Mouse (Mus musculus): Measurements from ENCODE around the gene Ap1s3. TPM values are rescaled to one million over a fixed set of nuclear protein-coding genes. Genes with fewer than 3 reads are reported as not detected.

The Ap1s3 gene
- polyA plus RNA-seq, 1 experiment from 2014 or later = 0.43 TPM

- 69% methylated on average over 1 of the region's 1 CpGs for WGBS
- Histone ChIP-seq H3K4me3 (replicated peaks; ENCODE audit: low read length) (no peak overlapping the region), H3K36me3 (ENCODE audit: control insufficient read depth, insufficient read depth, low read length) (no peaks in the 10 kb centered on the region), H3K4me1 (ENCODE audit: control insufficient read depth, insufficient read depth, low read length) (no peaks in the 10 kb centered on the region), H3K4me2 (ENCODE audit: low read depth, low read length) (no peak overlapping the region), H3K27ac (ENCODE audit: low read length) (no peak overlapping the region), H3K27me3 (ENCODE audit: control insufficient read depth, insufficient read depth, low read length) (no peaks in the 10 kb centered on the region), H3K9ac (ENCODE audit: low read length) (no peak overlapping the region), H3K9me3 (replicated peaks; ENCODE audit: control insufficient read depth, low read length) (no peaks in the 10 kb centered on the region)
- ATAC-seq (ENCODE audit: insufficient read depth, low FRiP score) = no peak
These were observed 80.7 kb downstream of the Ap1s3 start for GRCm38 (mm10) chr1:79591091-79591490.

GRCm38 (mm10) chr1:79589971-79590763 is 81.6 kb downstream of the Ap1s3 start:
- Histone ChIP-seq H3K9ac (ENCODE audit: low read length) (no peak overlapping the region), H3K4me1 (ENCODE audit: control insufficient read depth, insufficient read depth, low read length) (no peaks in the 10 kb centered on the region), H3K4me3 (replicated peaks; ENCODE audit: low read length) (no peak overlapping the region), H3K4me2 (ENCODE audit: low read depth, low read length) (no peak overlapping the region), H3K27ac (ENCODE audit: low read length) (no peak overlapping the region), H3K27me3 (ENCODE audit: control insufficient read depth, insufficient read depth, low read length) (no peaks in the 10 kb centered on the region), H3K9me3 (replicated peaks; ENCODE audit: control insufficient read depth, low read length) (no peaks in the 10 kb centered on the region), H3K36me3 (ENCODE audit: control insufficient read depth, insufficient read depth, low read length) (no peaks in the 10 kb centered on the region)
- no peak for ATAC-seq (ENCODE audit: insufficient read depth, low FRiP score)
- WGBS = 63% methylated on average over 4 of the region's 4 CpGs

GRCm38 (mm10) chr1:79589424-79589823 is 82.3 kb downstream of the Ap1s3 start:
- WGBS = 58% methylated on average over 6 of the region's 6 CpGs
- ATAC-seq (ENCODE audit: insufficient read depth, low FRiP score) = no peak
- no peaks in the 10 kb centered on the region for H3K4me1 ChIP-seq (ENCODE audit: control insufficient read depth, insufficient read depth, low read length)

DNA sequence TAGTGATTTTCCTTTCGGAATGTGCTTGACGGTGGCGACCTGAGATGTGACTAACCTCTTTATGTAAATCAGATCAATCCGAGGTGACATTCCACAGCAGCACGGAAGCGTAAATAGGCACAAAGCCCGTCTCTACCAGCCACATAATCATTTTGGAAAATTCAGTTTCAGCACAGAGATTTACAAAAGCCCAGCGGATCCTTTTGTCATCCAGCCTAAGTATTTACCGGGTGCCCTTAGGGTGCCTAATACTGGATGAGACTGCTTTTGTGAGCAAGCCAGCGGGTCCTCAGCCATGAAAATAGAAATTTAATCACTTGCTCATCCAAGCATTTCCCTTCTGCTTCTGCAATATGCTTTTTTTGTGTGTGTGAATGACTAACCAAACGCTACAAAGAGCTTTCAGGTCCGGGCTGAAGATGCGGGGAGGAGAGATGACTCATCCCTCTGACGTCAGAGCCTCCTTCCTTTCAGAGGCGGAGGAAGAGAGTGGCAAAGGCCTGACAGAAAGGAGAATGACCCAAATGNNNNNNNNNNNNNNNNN is 90.6 kb downstream of the Ap1s3 start:
- no peak overlapping the region for H3K27ac ChIP-seq (ENCODE audit: low read length)
- no peaks in the 10 kb centered on the region; the same call in 1 of the 2 replicates for H3K27me3 ChIP-seq (ENCODE audit: control insufficient read depth, insufficient read depth, low read length)
- H3K36me3 ChIP-seq (ENCODE audit: control insufficient read depth, insufficient read depth, low read length) = no peaks in the 10 kb centered on the region
- 0 out of 2 replicates have a peak, but pooled peaks have one; percentile 29 for ATAC-seq (ENCODE audit: insufficient read depth, low FRiP score)
- peak overlapping the region; percentile 52 for H3K4me2 ChIP-seq (ENCODE audit: low read depth, low read length)
- no peaks in the 10 kb centered on the region for H3K9me3 ChIP-seq (replicated peaks; ENCODE audit: control insufficient read depth, low read length)
- H3K4me1 ChIP-seq (ENCODE audit: control insufficient read depth, insufficient read depth, low read length) = no peaks in the 10 kb centered on the region
- H3K4me3 ChIP-seq (replicated peaks; ENCODE audit: low read length) = peak overlapping the region; percentile 34
- 8% methylated on average over 15 of the region's 15 CpGs for WGBS
- peak overlapping the region; percentile 28; the same call in 1 of the 2 replicates for H3K9ac ChIP-seq (ENCODE audit: low read length)

More at GRCm38 (mm10) chr1:79589424-79589823, 82.3 kb downstream of the Ap1s3 start:
- no peaks in the 10 kb centered on the region for H3K9me3 ChIP-seq (replicated peaks; ENCODE audit: control insufficient read depth, low read length)
- H3K4me3 ChIP-seq (replicated peaks; ENCODE audit: low read length) = no peak overlapping the region
- H3K36me3 ChIP-seq (ENCODE audit: control insufficient read depth, insufficient read depth, low read length) = no peaks in the 10 kb centered on the region
- no peak overlapping the region for H3K27ac ChIP-seq (ENCODE audit: low read length)
- no peak overlapping the region for H3K4me2 ChIP-seq (ENCODE audit: low read depth, low read length)
- H3K27me3 ChIP-seq (ENCODE audit: control insufficient read depth, insufficient read depth, low read length) = no peaks in the 10 kb centered on the region
- no peak overlapping the region for H3K9ac ChIP-seq (ENCODE audit: low read length)

- Histone ChIP-seq H3K27me3 (ENCODE audit: control insufficient read depth, insufficient read depth, low read length) (no peaks in the 10 kb centered on the region), H3K9ac (ENCODE audit: low read length) (no peak overlapping the region), H3K4me2 (ENCODE audit: low read depth, low read length) (no peak overlapping the region), H3K27ac (ENCODE audit: low read length) (no peak overlapping the region), H3K4me1 (ENCODE audit: control insufficient read depth, insufficient read depth, low read length) (no peaks in the 10 kb centered on the region), H3K9me3 (replicated peaks; ENCODE audit: control insufficient read depth, low read length) (no peaks in the 10 kb centered on the region), H3K36me3 (ENCODE audit: control insufficient read depth, insufficient read depth, low read length) (no peaks in the 10 kb centered on the region), H3K4me3 (replicated peaks; ENCODE audit: low read length) (no peak overlapping the region)
- ATAC-seq (ENCODE audit: insufficient read depth, low FRiP score) = no peak
- WGBS = 80% methylated on average over 3 of the region's 3 CpGs
These were observed 94.4 kb downstream of the Ap1s3 start for GRCm38 (mm10) chr1:79577357-79577756.

- no peaks in the 10 kb centered on the region for H3K36me3 ChIP-seq (ENCODE audit: control insufficient read depth, insufficient read depth, low read length)
- H3K9ac ChIP-seq (ENCODE audit: low read length) = no peak overlapping the region
- H3K9me3 ChIP-seq (replicated peaks; ENCODE audit: control insufficient read depth, low read length) = no peaks in the 10 kb centered on the region
- no peaks in the 10 kb centered on the region for H3K27me3 ChIP-seq (ENCODE audit: control insufficient read depth, insufficient read depth, low read length)
- ATAC-seq (ENCODE audit: insufficient read depth, low FRiP score) = no peak
- no peak overlapping the region for H3K4me2 ChIP-seq (ENCODE audit: low read depth, low read length)
- H3K27ac ChIP-seq (ENCODE audit: low read length) = no peak overlapping the region
- no peak overlapping the region for H3K4me3 ChIP-seq (replicated peaks; ENCODE audit: low read length)
- 80% methylated on average over 4 of the region's 4 CpGs for WGBS
- H3K4me1 ChIP-seq (ENCODE audit: control insufficient read depth, insufficient read depth, low read length) = no peaks in the 10 kb centered on the region
These were observed 99.9 kb downstream of the Ap1s3 start for GRCm38 (mm10) chr1:79571912-79572311.

- WGBS = 82% methylated on average over 6 of the region's 6 CpGs
- no peak overlapping the region for H3K4me3 ChIP-seq (replicated peaks; ENCODE audit: low read length)
- H3K27ac ChIP-seq (ENCODE audit: low read length) = no peak overlapping the region
- no peak overlapping the region for H3K4me2 ChIP-seq (ENCODE audit: low read depth, low read length)
- H3K9ac ChIP-seq (ENCODE audit: low read length) = no peak overlapping the region
- no peaks in the 10 kb centered on the region for H3K27me3 ChIP-seq (ENCODE audit: control insufficient read depth, insufficient read depth, low read length)
- no peaks in the 10 kb centered on the region for H3K4me1 ChIP-seq (ENCODE audit: control insufficient read depth, insufficient read depth, low read length)
- no peak for ATAC-seq (ENCODE audit: insufficient read depth, low FRiP score)
- no peaks in the 10 kb centered on the region for H3K9me3 ChIP-seq (replicated peaks; ENCODE audit: control insufficient read depth, low read length)
- no peaks in the 10 kb centered on the region for H3K36me3 ChIP-seq (ENCODE audit: control insufficient read depth, insufficient read depth, low read length)
These were observed 100.6 kb downstream of the Ap1s3 start for GRCm38 (mm10) chr1:79571126-79571525.

- H3K27me3 ChIP-seq (ENCODE audit: control insufficient read depth, insufficient read depth, low read length) = no peaks in the 10 kb centered on the region
- H3K4me1 ChIP-seq (ENCODE audit: control insufficient read depth, insufficient read depth, low read length) = no peaks in the 10 kb centered on the region
- no peak overlapping the region for H3K4me2 ChIP-seq (ENCODE audit: low read depth, low read length)
- WGBS = 47% methylated on average over 5 of the region's 5 CpGs
- no peak overlapping the region for H3K9ac ChIP-seq (ENCODE audit: low read length)
- H3K9me3 ChIP-seq (replicated peaks; ENCODE audit: control insufficient read depth, low read length) = no peaks in the 10 kb centered on the region
- no peak overlapping the region for H3K4me3 ChIP-seq (replicated peaks; ENCODE audit: low read length)
- H3K36me3 ChIP-seq (ENCODE audit: control insufficient read depth, insufficient read depth, low read length) = no peaks in the 10 kb centered on the region
- no peak for ATAC-seq (ENCODE audit: insufficient read depth, low FRiP score)
- no peak overlapping the region for H3K27ac ChIP-seq (ENCODE audit: low read length)
These were observed 110.6 kb downstream of the Ap1s3 start for GRCm38 (mm10) chr1:79561186-79561585.
